Mouse (Mus musculus) right cerebral cortex, postnatal 4 days (tissue): ENCODE measurements around the gene 1700022I11Rik.
"Not testable (repeated sequence)": the region's sequence is repeated elsewhere in the genome, so short reads cannot be mapped to it uniquely, and the experiment has no call there.

Experiments used
- DNase-seq: peaks from one replicate; pipeline ENCODE4 v3.0.0-alpha.2; 2022

Gene 1700022I11Rik

GRCm38 (mm10) chr4:42953435-42954094 lies 15.8 kb upstream of the 1700022I11Rik start:
- no peak for DNase-seq

- DNase-seq, result peak; percentile 88
These were observed 15.1 kb upstream of the 1700022I11Rik start for GRCm38 (mm10) chr4:42954297-42954696.

- no peak for DNase-seq
These were observed 14.2 kb upstream of the 1700022I11Rik start for GRCm38 (mm10) chr4:42955200-42955599.

- no peak for DNase-seq
These were observed 12.8 kb upstream of the 1700022I11Rik start for GRCm38 (mm10) chr4:42956581-42956980.

- DNase-seq, result no peak
These were observed 12.1 kb upstream of the 1700022I11Rik start for GRCm38 (mm10) chr4:42957306-42957705.

- no peak for DNase-seq
These were observed 11.4 kb upstream of the 1700022I11Rik start for GRCm38 (mm10) chr4:42957979-42958378.

GRCm38 (mm10) chr4:42958942-42959341 lies 10.5 kb upstream of the 1700022I11Rik start:
- no peak for DNase-seq

GRCm38 (mm10) chr4:42959382-42959781 lies 10.0 kb upstream of the 1700022I11Rik start:
- no peak for DNase-seq

- DNase-seq, result peak; percentile 65
These were observed 7.8 kb upstream of the 1700022I11Rik start for GRCm38 (mm10) chr4:42961592-42961991.

- DNase-seq, result no peak
These were observed 5.9 kb upstream of the 1700022I11Rik start for GRCm38 (mm10) chr4:42963480-42963879.

GRCm38 (mm10) chr4:42965039-42965719 lies 4.2 kb upstream of the 1700022I11Rik start:
- peak; percentile 39 for DNase-seq

- DNase-seq, result no peak
These were observed 3.5 kb downstream of the 1700022I11Rik start for GRCm38 (mm10) chr4:42972952-42973351.

- DNase-seq, result no peak
These were observed 4.5 kb downstream of the 1700022I11Rik start for GRCm38 (mm10) chr4:42973868-42974267.

GRCm38 (mm10) chr4:42978062-42978461 lies 8.7 kb downstream of the 1700022I11Rik start:
- no peak for DNase-seq

GRCm38 (mm10) chr4:42980467-42980866 lies 11.1 kb downstream of the 1700022I11Rik start:
- not testable (repeated sequence) for DNase-seq

GRCm38 (mm10) chr4:42988296-42988695 lies 18.9 kb downstream of the 1700022I11Rik start:
- no peak for DNase-seq

- no peak for DNase-seq
These were observed 28.6 kb downstream of the 1700022I11Rik start for GRCm38 (mm10) chr4:42998022-42998421.

GRCm38 (mm10) chr4:42999451-43000140 lies 30.2 kb downstream of the 1700022I11Rik start:
- DNase-seq, result peak; percentile 64

GRCm38 (mm10) chr4:43000141-43000986 lies 31.0 kb downstream of the 1700022I11Rik start, which contains the start of gene Vcp:
Gene Vcp, minus strand, starts transcription at chr4:43000507.
- peak; percentile 98 for DNase-seq

- DNase-seq, result no peak
These were observed 31.9 kb downstream of the 1700022I11Rik start for GRCm38 (mm10) chr4:43001272-43001671.

- no peak for DNase-seq
These were observed 33.5 kb downstream of the 1700022I11Rik start for GRCm38 (mm10) chr4:43002756-43003439.

GRCm38 (mm10) chr4:43004951-43005350 lies 35.5 kb downstream of the 1700022I11Rik start:
- no peak for DNase-seq
